Mouse (Mus musculus): ENCODE results near the gene Qrsl1.

Qrsl1 gene

DNA sequence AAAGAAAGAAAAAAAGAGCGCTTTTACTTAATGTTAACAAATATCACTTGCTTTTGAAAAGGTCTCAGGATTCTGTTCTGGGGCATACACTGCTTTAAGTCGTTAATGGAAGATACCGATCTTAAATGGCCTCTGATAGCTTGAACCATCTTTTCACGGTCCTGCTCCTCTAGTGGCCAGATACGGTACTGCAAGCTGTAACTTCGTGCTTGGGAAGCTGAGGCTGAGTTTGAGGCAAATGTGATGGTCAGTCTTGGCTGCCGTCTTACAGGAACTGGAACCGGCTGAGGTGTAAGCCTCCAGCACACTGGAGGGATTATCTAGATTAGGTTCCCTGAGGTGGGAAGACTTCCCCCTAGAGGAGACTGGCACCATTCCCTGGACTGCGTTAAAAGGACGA, 30.8 kb downstream of the Qrsl1 start:
- peak; percentile 7 for DNase-seq (ENCODE audit: inconsistent ontology term)

- no peak for DNase-seq (ENCODE audit: inconsistent ontology term)
Measured at GRCm38 (mm10) chr10:43856351-43856750, 45.2 kb downstream of the Qrsl1 start.

DNA sequence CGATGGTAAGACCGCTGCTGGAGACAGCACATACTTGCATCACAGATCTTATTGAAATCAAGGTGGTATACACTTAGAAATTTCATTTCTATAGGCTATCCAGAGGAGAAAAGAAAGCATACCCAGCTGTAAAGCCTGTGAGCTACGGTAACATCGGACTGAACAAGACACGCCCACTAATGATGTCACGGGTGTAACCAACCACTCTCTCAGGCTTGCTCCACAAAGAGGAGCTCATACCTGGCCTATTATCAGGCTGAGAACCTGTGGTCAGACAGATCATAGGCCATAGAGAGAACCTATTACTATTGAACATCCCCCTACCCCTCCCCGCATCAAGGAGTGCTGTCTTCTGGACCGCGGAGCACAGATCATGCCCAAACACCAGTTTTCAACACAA, 45.6 kb downstream of the Qrsl1 start:
- no peak for DNase-seq (ENCODE audit: inconsistent ontology term)

DNA sequence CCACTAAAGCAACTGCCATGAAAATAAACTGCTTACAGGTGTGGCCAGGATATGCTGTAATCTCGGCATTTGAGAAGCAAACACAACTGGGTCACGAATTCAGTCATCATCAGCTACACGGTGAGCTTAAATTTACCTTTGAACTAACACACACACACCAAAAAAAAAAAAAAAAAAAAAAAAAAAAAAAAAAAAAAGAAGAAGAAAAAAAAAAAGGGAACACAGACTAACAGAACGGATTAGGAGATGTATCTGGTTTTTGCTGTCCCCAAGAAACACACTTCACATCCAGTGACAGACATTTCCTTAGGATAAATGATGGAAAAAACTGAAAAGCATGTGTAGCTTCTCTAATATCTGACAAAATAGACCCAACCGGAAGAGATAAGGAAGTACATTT, 49.6 kb downstream of the Qrsl1 start:
- DNase-seq (ENCODE audit: inconsistent ontology term), result no peak

- DNase-seq (ENCODE audit: inconsistent ontology term), result no peak
Measured at GRCm38 (mm10) chr10:43849478-43849877, 52.1 kb downstream of the Qrsl1 start.

DNA sequence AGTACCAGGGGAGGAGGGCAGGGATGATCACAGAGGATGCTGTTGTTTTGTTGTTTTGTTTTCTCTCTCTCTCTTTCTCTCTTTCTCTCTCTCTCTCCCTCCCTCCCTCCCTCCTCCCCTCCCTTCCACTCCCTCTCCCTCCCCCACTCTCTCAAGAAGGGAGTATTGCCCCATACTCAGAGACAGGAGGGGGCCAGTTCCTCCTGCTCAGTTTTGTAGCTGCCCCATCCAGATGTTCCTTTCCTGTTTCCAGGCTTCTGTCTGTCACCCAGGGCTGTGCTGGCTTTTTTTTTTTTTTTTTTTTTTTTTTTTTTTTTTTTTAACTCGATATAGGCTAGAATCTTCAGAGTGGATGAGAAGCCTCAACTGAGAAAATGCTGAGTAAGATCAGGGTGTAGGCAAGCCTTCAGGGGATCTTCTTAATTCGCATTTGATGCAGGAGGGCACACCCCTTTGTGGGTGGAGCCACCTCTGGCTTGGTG, 55.4 kb downstream of the Qrsl1 start:
- DNase-seq (ENCODE audit: inconsistent ontology term), result no peak

DNA sequence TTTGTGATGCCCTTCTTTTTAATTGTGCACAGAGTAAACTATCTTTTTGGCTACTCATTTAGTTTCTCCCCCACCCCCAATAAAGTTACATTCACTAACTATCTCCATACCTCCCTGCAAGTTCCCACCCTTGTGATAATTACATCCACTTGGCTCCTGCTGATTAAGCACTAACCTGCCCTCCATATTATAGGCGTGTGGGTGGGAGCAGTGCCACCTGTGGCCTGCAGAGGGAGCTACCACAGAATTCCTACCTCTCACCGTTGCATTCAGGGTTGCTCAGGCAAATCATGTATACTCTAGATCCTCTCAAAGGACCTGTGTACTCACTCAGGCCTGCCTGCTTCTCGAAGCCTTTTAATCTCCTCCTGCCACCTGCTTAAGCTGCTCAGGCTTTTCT, 56.1 kb downstream of the Qrsl1 start:
- DNase-seq (ENCODE audit: inconsistent ontology term), result no peak

- DNase-seq (ENCODE audit: inconsistent ontology term), result no peak
Measured at GRCm38 (mm10) chr10:43841441-43841840, 60.1 kb downstream of the Qrsl1 start.

DNA sequence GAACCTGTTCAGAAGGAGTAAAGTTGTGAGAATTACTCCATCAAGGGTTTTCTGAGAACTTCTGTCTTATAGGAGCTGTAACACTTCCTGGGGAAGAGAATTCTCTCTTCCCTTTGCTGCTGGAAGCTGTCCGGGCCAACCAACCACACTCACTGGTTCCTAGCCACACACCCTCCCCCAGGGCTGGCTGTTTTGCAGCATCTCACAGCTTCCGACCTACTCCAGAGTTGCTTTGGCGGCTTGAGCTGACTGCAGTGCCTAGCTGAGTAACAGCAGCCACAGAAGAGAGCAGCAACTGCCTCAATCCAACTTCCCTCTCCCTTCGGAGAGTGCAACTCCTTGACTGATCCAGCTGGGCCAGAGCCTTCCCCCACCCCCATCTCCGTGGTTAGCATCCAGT, 68.7 kb downstream of the Qrsl1 start:
- no peak for DNase-seq (ENCODE audit: inconsistent ontology term)

DNA sequence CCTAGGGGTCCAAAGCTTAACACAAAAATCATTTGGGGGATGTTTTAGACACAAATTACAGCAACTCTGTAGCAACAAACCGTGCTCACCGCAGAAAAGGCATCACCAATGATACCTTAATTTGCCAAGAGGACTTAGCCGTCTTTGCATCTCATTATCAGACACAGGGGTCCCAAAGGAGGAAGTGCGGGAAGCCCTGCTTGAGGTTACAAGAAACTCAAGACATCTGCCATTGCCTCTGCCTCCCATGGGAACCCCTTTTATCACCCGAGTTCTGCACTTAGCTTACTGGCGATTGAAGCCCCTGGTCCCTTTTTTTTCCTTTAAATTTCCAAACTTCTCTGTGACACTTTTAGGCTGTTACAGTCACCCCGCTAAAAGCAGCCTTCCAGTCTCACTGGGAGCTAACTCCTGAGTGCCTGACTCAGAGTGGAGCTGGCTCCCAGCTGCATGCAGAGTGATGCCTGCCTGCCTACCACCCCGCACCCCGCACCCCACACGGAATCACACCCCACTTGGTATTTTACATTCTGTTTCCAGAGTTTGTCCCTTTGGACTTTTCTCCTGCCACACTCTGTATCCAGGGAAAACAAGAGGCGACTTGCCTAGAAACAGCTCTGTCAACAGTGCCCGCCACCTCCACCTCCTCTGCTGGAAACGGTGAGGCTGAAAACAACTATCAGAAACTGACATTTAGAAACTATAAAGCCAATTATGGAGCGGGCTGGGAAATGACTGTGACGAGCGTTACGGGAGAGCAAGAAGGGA, 71.1 kb downstream of the Qrsl1 start:
- DNase-seq (ENCODE audit: inconsistent ontology term), result no peak

DNA sequence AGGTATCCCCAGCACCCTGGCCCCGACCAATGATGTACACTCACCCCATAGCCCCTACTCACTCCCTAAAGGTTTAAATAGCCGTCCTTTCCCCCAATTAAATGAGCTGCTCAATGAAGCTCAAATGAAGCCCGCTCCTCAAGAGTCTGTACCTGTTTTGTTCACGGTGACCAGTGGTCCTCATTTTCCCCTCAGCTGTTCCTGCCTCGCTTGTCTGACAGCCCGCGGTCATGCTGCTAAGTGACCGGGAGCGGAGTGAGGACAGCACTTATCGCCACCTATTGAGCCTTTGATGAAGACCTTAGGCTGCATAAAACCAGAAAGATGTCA, 72.9 kb downstream of the Qrsl1 start:
- DNase-seq (ENCODE audit: inconsistent ontology term), result no peak

GRCm38 (mm10) chr10:43827958-43828685, 73.4 kb downstream of the Qrsl1 start:
- DNase-seq (ENCODE audit: inconsistent ontology term), result no peak

DNA sequence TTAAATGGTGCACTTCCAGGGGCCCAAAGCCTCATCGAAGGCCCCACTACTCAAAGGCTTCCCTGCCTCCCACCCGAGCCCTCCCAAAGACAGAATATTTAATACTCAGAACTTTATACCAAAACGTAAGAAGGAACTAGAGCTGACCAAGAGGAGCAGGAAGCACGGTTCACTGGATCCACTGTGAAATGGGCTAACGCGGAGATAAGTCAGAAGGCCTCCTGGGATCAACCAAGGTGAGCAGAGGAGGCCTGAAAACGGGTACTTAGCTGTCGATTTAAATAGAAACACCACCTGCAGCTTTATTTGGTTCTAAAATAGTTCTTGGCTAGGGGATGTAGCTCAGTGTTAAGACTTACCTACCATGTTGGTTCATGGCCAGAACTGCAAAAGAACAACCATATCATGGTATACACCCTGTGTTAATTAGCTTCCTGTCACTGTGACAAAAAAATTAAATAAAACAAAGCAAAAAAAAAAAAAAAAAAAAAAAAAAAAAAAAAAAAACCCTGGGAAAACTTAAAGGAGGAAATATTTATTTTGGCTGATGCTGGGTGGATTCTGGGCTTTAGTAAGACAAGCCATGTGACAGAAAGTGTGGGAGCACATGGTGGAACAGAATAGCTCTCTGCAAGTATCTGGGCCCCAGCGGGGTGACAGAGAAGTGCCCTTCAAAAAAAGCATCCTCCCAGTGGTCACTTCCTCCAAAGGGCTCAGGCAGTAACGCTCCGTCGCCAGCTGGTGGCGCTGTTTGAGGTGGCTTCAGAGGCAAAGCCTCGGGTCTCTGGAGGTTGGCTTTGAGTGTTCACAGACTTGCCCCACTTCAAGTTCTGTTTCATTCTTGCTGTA, 74.5 kb downstream of the Qrsl1 start:
- DNase-seq (ENCODE audit: inconsistent ontology term), result no peak

DNA sequence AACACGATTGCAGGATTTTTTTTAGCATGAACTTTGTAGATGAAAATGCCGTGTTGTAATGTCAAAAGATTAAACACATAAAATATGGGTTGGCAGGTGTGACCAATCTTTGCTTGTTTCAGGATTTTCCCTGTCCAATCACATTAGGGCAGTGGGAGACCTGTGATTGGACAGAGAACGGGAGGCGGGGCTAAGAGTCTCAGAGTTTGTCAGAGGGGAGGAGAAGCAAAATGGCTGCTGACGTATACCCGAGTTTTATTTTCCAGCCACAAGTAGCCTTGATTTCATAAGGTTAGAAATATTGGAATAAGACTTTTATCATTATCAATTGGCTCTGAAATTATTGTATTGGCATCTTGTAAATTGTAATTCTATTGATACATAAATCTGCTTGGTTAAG, 75.8 kb downstream of the Qrsl1 start:
- DNase-seq (ENCODE audit: inconsistent ontology term), result no peak

GRCm38 (mm10) chr10:43824713-43825112, 76.8 kb downstream of the Qrsl1 start:
- no peak for DNase-seq (ENCODE audit: inconsistent ontology term)
